Comparison of ENCODE assay signal across 7 mouse cellular contexts in the genomic region with DNA sequence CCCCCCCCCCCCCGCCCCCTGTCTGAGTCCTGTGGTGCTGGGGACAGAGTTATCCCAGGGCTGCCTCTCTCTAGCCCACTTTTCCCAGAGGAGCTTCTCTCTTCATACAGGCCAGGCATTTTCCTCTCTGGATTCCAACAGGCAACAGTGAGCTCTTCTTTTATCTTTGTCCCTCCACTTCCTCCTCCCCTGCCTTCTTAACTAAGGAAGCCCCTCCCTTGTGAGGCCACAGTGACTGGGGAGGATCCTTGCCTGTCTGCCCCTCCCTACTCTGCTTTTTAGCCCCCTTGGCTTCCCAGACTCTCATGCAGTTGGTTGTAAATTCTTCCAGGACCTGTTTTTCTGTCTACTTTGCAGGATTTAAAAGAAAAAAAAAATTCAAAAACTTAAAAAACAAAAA. TPM values are rescaled to one million over a fixed set of nuclear protein-coding genes. Genes with fewer than 3 reads are reported as not detected.
"Had no signal": no experiment of that assay in that cellular context is flagged by ENCODE, and none has a peak within 500 bp of the region (broad histone marks: within the 10 kb centered on the region; RNA-seq: fewer than 3 reads in every experiment).

No protein-coding gene starts in this region.

RNA-seq across cellular contexts. Expression of a gene that starts 18.5 kb away (rescaled TPM):
- total RNA-seq: left cerebral cortex, adult 2 months; left cerebral cortex, postnatal 10 days; left cerebral cortex, postnatal 14 days; left cerebral cortex, postnatal 25 days; left cerebral cortex, postnatal 36 days; left cerebral cortex, postnatal 4 days; midbrain, postnatal 0 days had no signal
